ENCODE assay signal across 7 mouse cellular contexts in the genomic region with DNA sequence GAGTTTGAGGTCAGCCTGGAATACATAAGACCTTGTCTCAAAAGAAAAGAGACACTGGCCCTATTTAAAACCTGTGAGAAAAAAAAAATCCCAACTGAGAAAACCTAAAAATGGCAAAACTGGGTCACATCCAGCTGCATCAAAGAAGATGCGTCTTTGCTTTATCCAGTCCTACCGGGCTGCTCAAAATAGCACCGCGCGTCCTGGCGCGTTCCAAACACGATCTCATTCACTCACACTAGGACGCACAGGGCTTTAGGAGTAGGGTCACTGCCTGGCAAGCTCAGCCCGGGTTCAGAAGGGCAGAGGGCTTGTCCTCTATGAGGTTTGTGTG. TPM values are rescaled to one million over a fixed set of nuclear protein-coding genes. Genes with fewer than 3 reads are reported as not detected.
DNase-seq lines count a peak whose midpoint lies in the region; ATAC-seq lines count a peak whose summit lies in the region.

No protein-coding gene starts in this region.

- DNase-seq in liver, embryonic 11.5 days (ENCODE audit: low spot score), result no peak
- DNase-seq in liver, result no peak
- DNase-seq in limb, embryonic 10.5 days (ENCODE audit: low spot score), result no peak
- DNase-seq in lung, adult 18-20 months, result no peak
- DNase-seq in gastrocnemius, postnatal 36 days, result no peak

- no peak overlapping the region for H3K9ac ChIP-seq in liver, embryonic 11.5 days (ENCODE audit: low read depth, low read length)
- no peak overlapping the region for H3K9ac ChIP-seq in embryonic facial prominence, embryonic 13.5 days
- 0 out of 2 replicates have a peak overlapping the region, but pooled peaks have one; percentile 26 for H3K9ac ChIP-seq in neural tube, embryonic 13.5 days

- no peak for ATAC-seq in liver, embryonic 11.5 days (replicated peaks; ENCODE audit: low FRiP score)
- no peak for ATAC-seq in embryonic facial prominence, embryonic 13.5 days (ENCODE audit: insufficient number of reproducible peaks, insufficient read depth, low FRiP score, low TSS enrichment, low read depth)
- no peak for ATAC-seq in neural tube, embryonic 13.5 days (ENCODE audit: low read depth)

- no peaks in the 10 kb centered on the region for H3K9me3 ChIP-seq in liver, embryonic 11.5 days (ENCODE audit: control insufficient read depth, low read length)
- H3K9me3 ChIP-seq in embryonic facial prominence, embryonic 13.5 days, result no peaks in the 10 kb centered on the region
- H3K9me3 ChIP-seq in limb, embryonic 10.5 days (replicated peaks), result no peaks in the 10 kb centered on the region
- no peaks in the 10 kb centered on the region for H3K9me3 ChIP-seq in neural tube, embryonic 13.5 days

- no peak overlapping the region for H3K27ac ChIP-seq in liver, embryonic 11.5 days (ENCODE audit: low read depth, low read length)
- peak overlapping the region; percentile 41; the same call in 1 of the 2 replicates for H3K27ac ChIP-seq in embryonic facial prominence, embryonic 13.5 days
- peak overlapping the region; percentile 73; the same call in 1 of the 2 replicates for H3K27ac ChIP-seq in limb, embryonic 10.5 days
- peak overlapping the region; percentile 92 for H3K27ac ChIP-seq in neural tube, embryonic 13.5 days (replicated peaks)

- no peaks in the 10 kb centered on the region for H3K27me3 ChIP-seq in liver, embryonic 11.5 days (replicated peaks; ENCODE audit: control insufficient read depth, insufficient read depth, low read length)
- H3K27me3 ChIP-seq in embryonic facial prominence, embryonic 13.5 days, result no peaks in the 10 kb centered on the region
- H3K27me3 ChIP-seq in limb, embryonic 10.5 days (ENCODE audit: low read depth, poor library complexity, severe bottlenecking), result no peaks in the 10 kb centered on the region
- no peaks in the 10 kb centered on the region for H3K27me3 ChIP-seq in neural tube, embryonic 13.5 days

- intact Hi-C loops in gastrocnemius, postnatal 36 days (cut with DNase I), result no loop called here

- H3K4me1 ChIP-seq in liver, embryonic 11.5 days (replicated peaks; ENCODE audit: control insufficient read depth, insufficient read depth, low read length), result peaks cover 33% of the 10 kb centered on the region
- peaks cover 19% of the 10 kb centered on the region for H3K4me1 ChIP-seq in embryonic facial prominence, embryonic 13.5 days
- H3K4me1 ChIP-seq in limb, embryonic 10.5 days, result peaks cover 15% of the 10 kb centered on the region
- H3K4me1 ChIP-seq in neural tube, embryonic 13.5 days (replicated peaks), result peaks cover 30% of the 10 kb centered on the region

- H3K4me2 ChIP-seq in liver, embryonic 11.5 days, result peak overlapping the region; percentile 33; the same call in 1 of the 2 replicates
- H3K4me2 ChIP-seq in embryonic facial prominence, embryonic 13.5 days, result peak overlapping the region; percentile 14
- peak overlapping the region; percentile 34 for H3K4me2 ChIP-seq in neural tube, embryonic 13.5 days

- no peak overlapping the region for H3K4me3 ChIP-seq in liver, embryonic 11.5 days (ENCODE audit: low read depth, low read length)
- H3K4me3 ChIP-seq in embryonic facial prominence, embryonic 13.5 days, result no peak overlapping the region
- no peak overlapping the region for H3K4me3 ChIP-seq in limb, embryonic 10.5 days
- no peak overlapping the region for H3K4me3 ChIP-seq in neural tube, embryonic 13.5 days

- WGBS in liver, embryonic 11.5 days, result 64% methylated on average over 10 of the region's 10 CpGs
- WGBS in embryonic facial prominence, embryonic 13.5 days, result 70% methylated on average over 10 of the region's 10 CpGs
- WGBS in limb, embryonic 10.5 days, result 82% methylated on average over 10 of the region's 10 CpGs
- WGBS in neural tube, embryonic 13.5 days, result 32% methylated on average over 10 of the region's 10 CpGs

- no peaks in the 10 kb centered on the region for H3K36me3 ChIP-seq in liver, embryonic 11.5 days (ENCODE audit: control insufficient read depth, insufficient read depth, low read length)
- no peaks in the 10 kb centered on the region for H3K36me3 ChIP-seq in embryonic facial prominence, embryonic 13.5 days
- H3K36me3 ChIP-seq in limb, embryonic 10.5 days, result no peaks in the 10 kb centered on the region
- no peaks in the 10 kb centered on the region for H3K36me3 ChIP-seq in neural tube, embryonic 13.5 days

RNA-seq across cellular contexts. Expression of a gene that starts 9.4 kb away (rescaled TPM):
- polyA plus RNA-seq in liver, embryonic 11.5 days (2014; fragmentation: Nextera tagmentation; extraction: Ambion mirVana), result 0.47 and 1.3 TPM in 2 replicates
- 1.8 and 2.0 TPM in 2 replicates for polyA plus RNA-seq in embryonic facial prominence, embryonic 13.5 days (2015; fragmentation: Nextera tagmentation; extraction: Ambion mirVana)
- 0.08 TPM in 1 of 2 replicates, not detected in the other for polyA plus RNA-seq in limb, embryonic 10.5 days (2016; fragmentation: Nextera tagmentation; extraction: Ambion mirVana)
- 5.8 and 5.9 TPM in 2 replicates for polyA plus RNA-seq in neural tube, embryonic 13.5 days (2015; fragmentation: Nextera tagmentation; extraction: Ambion mirVana)
- 1 to 10 TPM; 1.3 to 1.9 TPM for total RNA-seq in gastrocnemius, postnatal 36 days (2021)

RNA-seq across cellular contexts. Expression of a gene that starts 38.8 kb away (rescaled TPM):
- polyA plus RNA-seq in liver, embryonic 11.5 days (2014; fragmentation: Nextera tagmentation; extraction: Ambion mirVana), result 8.9 and 10.9 TPM in 2 replicates
- polyA plus RNA-seq in embryonic facial prominence, embryonic 13.5 days (2015; fragmentation: Nextera tagmentation; extraction: Ambion mirVana), result 48.2 and 49.9 TPM in 2 replicates
- polyA plus RNA-seq in limb, embryonic 10.5 days (2016; fragmentation: Nextera tagmentation; extraction: Ambion mirVana), result 35.3 and 42.2 TPM in 2 replicates
- polyA plus RNA-seq in neural tube, embryonic 13.5 days (2015; fragmentation: Nextera tagmentation; extraction: Ambion mirVana), result 54.0 and 57.8 TPM in 2 replicates
- total RNA-seq in gastrocnemius, postnatal 36 days (2021), result 1 to 10 TPM; 2.5 to 5.3 TPM

RNA-seq across cellular contexts. Expression of a gene that starts 54.3 kb away (rescaled TPM):
- 27.1 and 30.2 TPM in 2 replicates for polyA plus RNA-seq in liver, embryonic 11.5 days (2014; fragmentation: Nextera tagmentation; extraction: Ambion mirVana)
- polyA plus RNA-seq in embryonic facial prominence, embryonic 13.5 days (2015; fragmentation: Nextera tagmentation; extraction: Ambion mirVana), result 13.2 and 16.9 TPM in 2 replicates
- 3.5 and 4.1 TPM in 2 replicates for polyA plus RNA-seq in limb, embryonic 10.5 days (2016; fragmentation: Nextera tagmentation; extraction: Ambion mirVana)
- polyA plus RNA-seq in neural tube, embryonic 13.5 days (2015; fragmentation: Nextera tagmentation; extraction: Ambion mirVana), result 16.0 and 19.2 TPM in 2 replicates
- 1 to 10 TPM; 2.8 to 4.4 TPM for total RNA-seq in gastrocnemius, postnatal 36 days (2021)
